Mouse (Mus musculus) bone marrow, adult 2 months (tissue): ENCODE data around the gene Cd22.

ENCODE experiments used
- CTCF ChIP-seq: fragments of 200-500 bp; IDR thresholded peaks from 2 replicates; pipeline ENCODE4 v1.5.1; 2011; ENCODE audit warnings: low read length, control low read depth; ENCODE audit not compliant: control insufficient read depth, insufficient read depth
- POLR2A ChIP-seq: fragments of 200-500 bp; IDR thresholded peaks from 2 replicates; pipeline ENCODE4 v1.6.1; 2011; ENCODE audit warnings: low read depth, mild to moderate bottlenecking, control low read depth, low read length, borderline replicate concordance; ENCODE audit not compliant: control insufficient read depth

GRCm38 (mm10) chr7:30908992-30909431, 28.9 kb upstream of the Cd22 start:
- no peak for TF ChIP-seq CTCF
- peak; percentile 42; the same call in 1 of the 2 replicates for TF ChIP-seq POLR2A
